Mouse (Mus musculus) small intestine, adult 2 months (tissue): ENCODE data around the gene Olfr532.

Experiments
- CTCF ChIP-seq: fragments of 200-500 bp; IDR thresholded peaks from 2 replicates; pipeline ENCODE4 v1.5.1; 2012; ENCODE audit warnings: low read depth, mild to moderate bottlenecking, control low read depth, inconsistent platforms, low read length, moderate library complexity, mixed read lengths; ENCODE audit not compliant: insufficient replicate concordance, insufficient read length; ENCODE audit errors: extremely low read depth
- POLR2A ChIP-seq: fragments of 200-500 bp; IDR thresholded peaks from 2 replicates; pipeline ENCODE4 v1.6.1; 2012; ENCODE audit warnings: low read depth, mild to moderate bottlenecking, control low read depth, inconsistent platforms, low read length, moderate library complexity

DNA sequence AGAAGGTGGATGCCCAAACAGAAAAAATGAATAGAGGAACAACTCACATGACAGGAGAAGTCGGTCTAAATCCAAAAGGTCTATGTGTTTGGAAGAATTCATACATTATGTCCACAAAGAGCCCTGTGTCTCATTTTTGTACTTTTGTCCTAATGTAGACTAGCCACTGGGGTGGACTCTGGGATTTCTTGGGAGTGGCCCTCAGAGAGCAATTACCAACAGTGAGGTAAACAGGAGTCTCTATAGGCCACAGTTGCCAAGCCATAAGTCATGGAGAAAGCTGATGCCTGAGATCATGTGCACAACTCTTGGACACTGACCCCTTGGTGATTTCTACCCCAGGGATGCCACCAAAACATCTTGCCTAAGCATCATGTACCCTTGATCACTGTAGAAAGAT, at the start of gene Olfr532:
- TF ChIP-seq POLR2A (no peak), CTCF (no peak)
